In the genomic region with DNA sequence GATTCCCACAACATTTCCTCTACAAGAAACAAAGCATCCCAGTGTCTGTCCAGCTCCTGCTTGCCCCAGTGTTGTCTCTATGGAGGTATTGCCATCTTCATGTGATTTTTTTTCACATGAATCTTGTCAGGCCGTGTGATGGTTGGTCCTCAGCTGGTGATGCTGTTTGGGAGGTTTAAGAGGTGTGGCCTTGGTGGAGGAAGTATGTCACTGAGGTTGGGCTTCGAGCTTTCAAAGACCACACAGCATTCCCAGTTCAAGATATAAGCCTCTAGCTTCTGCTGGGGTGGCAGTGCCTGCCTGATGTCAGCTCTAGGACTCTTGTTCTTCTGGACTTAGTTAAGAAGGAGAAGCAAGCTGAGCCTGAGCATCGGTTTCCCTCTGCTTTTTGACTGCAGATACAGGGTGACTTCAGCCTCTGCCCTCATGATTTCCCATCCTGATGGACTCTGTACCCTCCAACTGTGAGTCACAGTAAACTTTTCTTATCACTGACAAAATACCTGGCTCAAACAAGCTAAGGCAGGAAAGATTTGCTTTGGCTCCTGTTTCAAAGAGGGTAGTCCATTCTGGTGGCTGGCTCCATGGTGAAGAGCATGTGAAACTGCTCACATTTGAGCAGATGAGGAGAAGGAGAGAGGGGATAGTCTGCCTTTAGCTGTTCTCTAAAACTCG, we compare ENCODE assay signal across 19 mouse cellular contexts. TPM values are rescaled to one million over a fixed set of nuclear protein-coding genes. Genes with fewer than 3 reads are reported as not detected.
DNase-seq lines count a peak whose midpoint lies in the region; ATAC-seq and TF ChIP-seq lines count a peak whose summit lies in the region.
"Had no signal": no experiment of that assay in that cellular context is flagged by ENCODE, and none has a peak within 500 bp of the region (broad histone marks: within the 10 kb centered on the region; RNA-seq: fewer than 3 reads in every experiment).

No protein-coding gene starts in this region.

- no peak overlapping the region for H3K27ac ChIP-seq in forebrain, embryonic 10.5 days
- H3K27ac ChIP-seq in forebrain, embryonic 11.5 days (ENCODE audit: low read depth, low read length), result no peak overlapping the region
- no peak overlapping the region for H3K27ac ChIP-seq in lung, embryonic 14.5 days (ENCODE audit: low read depth)
- 0 out of 2 replicates have a peak overlapping the region, but pooled peaks have one; percentile 31 for H3K27ac ChIP-seq in liver, embryonic 12.5 days
- no peak overlapping the region for H3K27ac ChIP-seq in limb, embryonic 10.5 days
- H3K27ac ChIP-seq: embryonic facial prominence, embryonic 12.5 days; forebrain, embryonic 15.5 days; hindbrain, embryonic 12.5 days had no signal

- no peak overlapping the region for H3K4me2 ChIP-seq in forebrain, embryonic 11.5 days (ENCODE audit: low read depth, low read length, severe bottlenecking)
- peak overlapping the region; percentile 65; the same call in 1 of the 2 replicates for H3K4me2 ChIP-seq in lung, embryonic 14.5 days
- H3K4me2 ChIP-seq in liver, embryonic 12.5 days, result peak overlapping the region; percentile 63

- no peak overlapping the region for H3K9ac ChIP-seq in forebrain, embryonic 11.5 days (ENCODE audit: low read length)
- no peak overlapping the region for H3K9ac ChIP-seq in lung, embryonic 14.5 days
- H3K9ac ChIP-seq in liver, embryonic 12.5 days, result no peak overlapping the region
- H3K9ac ChIP-seq: hindbrain, embryonic 12.5 days had no signal

- TF ChIP-seq CTCF in lung, embryonic 14.5 days (IDR thresholded peaks at IDR 0.05; ENCODE audit: low read depth), result no peak

- H3K9me3 ChIP-seq in forebrain, embryonic 10.5 days, result no peaks in the 10 kb centered on the region
- H3K9me3 ChIP-seq in forebrain, embryonic 11.5 days (ENCODE audit: control insufficient read depth, low read length), result no peaks in the 10 kb centered on the region
- no peaks in the 10 kb centered on the region for H3K9me3 ChIP-seq in lung, embryonic 14.5 days (ENCODE audit: low read depth, low read length)
- no peaks in the 10 kb centered on the region for H3K9me3 ChIP-seq in liver, embryonic 12.5 days (replicated peaks)
- H3K9me3 ChIP-seq in limb, embryonic 10.5 days (replicated peaks), result no peaks in the 10 kb centered on the region
- H3K9me3 ChIP-seq: embryonic facial prominence, embryonic 12.5 days; forebrain, embryonic 15.5 days; heart, embryonic 12.5 days; hindbrain, embryonic 12.5 days had no signal

- 74% methylated on average over 4 of the region's 4 CpGs for WGBS in forebrain, embryonic 10.5 days
- 78% methylated on average over 4 of the region's 4 CpGs for WGBS in forebrain, embryonic 11.5 days
- WGBS in lung, embryonic 14.5 days, result 54% methylated on average over 4 of the region's 4 CpGs
- 38% methylated on average over 4 of the region's 4 CpGs for WGBS in liver, embryonic 12.5 days (ENCODE audit: insufficient replicate concordance)
- 75% methylated on average over 4 of the region's 4 CpGs for WGBS in limb, embryonic 10.5 days

- no peak for DNase-seq in forebrain, embryonic 10.5 days (ENCODE audit: extremely low spot score, low spot score)
- no peak for DNase-seq in forebrain, embryonic 11.5 days (ENCODE audit: low spot score)
- DNase-seq in lung, embryonic 14.5 days, result no peak
- no peak for DNase-seq in lung, postnatal 14 days
- peak; percentile 70 for DNase-seq in yolk sac, embryonic 10.5 days (ENCODE audit: low spot score)
- no peak for DNase-seq in ovary, postnatal 14 days (ENCODE audit: low spot score)
- DNase-seq in limb, embryonic 10.5 days (ENCODE audit: low spot score), result no peak
- DNase-seq: kidney, adult 2 months; kidney, postnatal 36 days; thymus, postnatal 14 days had no signal

- ATAC-seq in forebrain, embryonic 11.5 days (replicated peaks; ENCODE audit: low FRiP score), result no peak
- ATAC-seq in lung, embryonic 14.5 days (ENCODE audit: insufficient read depth), result no peak
- ATAC-seq in liver, embryonic 12.5 days, result 0 out of 2 replicates have a peak, but pooled peaks have one; percentile 27
- ATAC-seq: forebrain, embryonic 15.5 days; lung, postnatal 0 days had no signal

- H3K36me3 ChIP-seq in forebrain, embryonic 10.5 days (replicated peaks), result no peaks in the 10 kb centered on the region
- no peaks in the 10 kb centered on the region for H3K36me3 ChIP-seq in forebrain, embryonic 11.5 days (ENCODE audit: control insufficient read depth, insufficient read depth, low read length)
- H3K36me3 ChIP-seq in lung, embryonic 14.5 days (ENCODE audit: insufficient read depth), result no peaks in the 10 kb centered on the region
- H3K36me3 ChIP-seq in liver, embryonic 12.5 days, result no peaks in the 10 kb centered on the region
- no peaks in the 10 kb centered on the region for H3K36me3 ChIP-seq in limb, embryonic 10.5 days
- H3K36me3 ChIP-seq: embryonic facial prominence, embryonic 12.5 days; forebrain, embryonic 15.5 days; heart, embryonic 12.5 days; hindbrain, embryonic 12.5 days had no signal

- H3K27me3 ChIP-seq in forebrain, embryonic 10.5 days (ENCODE audit: poor library complexity, severe bottlenecking), result peaks cover 32% of the 10 kb centered on the region
- H3K27me3 ChIP-seq in forebrain, embryonic 11.5 days (ENCODE audit: control insufficient read depth, insufficient read depth, low read length), result peaks cover 2% of the 10 kb centered on the region; the same call in 1 of the 2 replicates
- no peaks in the 10 kb centered on the region for H3K27me3 ChIP-seq in lung, embryonic 14.5 days (ENCODE audit: insufficient read depth, low read length)
- peaks cover 21% of the 10 kb centered on the region for H3K27me3 ChIP-seq in liver, embryonic 12.5 days (replicated peaks)
- peaks cover 19% of the 10 kb centered on the region for H3K27me3 ChIP-seq in limb, embryonic 10.5 days (ENCODE audit: low read depth, poor library complexity, severe bottlenecking)
- H3K27me3 ChIP-seq: embryonic facial prominence, embryonic 12.5 days had no signal

- peaks cover 23% of the 10 kb centered on the region for H3K4me1 ChIP-seq in forebrain, embryonic 10.5 days
- H3K4me1 ChIP-seq in forebrain, embryonic 11.5 days (replicated peaks; ENCODE audit: control insufficient read depth, insufficient read depth, low read length), result 0 out of 2 replicates have a peak, but pooled peaks cover 2% of the 10 kb centered on the region
- H3K4me1 ChIP-seq in lung, embryonic 14.5 days (ENCODE audit: insufficient read depth), result no peaks in the 10 kb centered on the region; the same call in 1 of the 2 replicates
- H3K4me1 ChIP-seq in liver, embryonic 12.5 days, result peaks cover 47% of the 10 kb centered on the region
- peaks cover 17% of the 10 kb centered on the region for H3K4me1 ChIP-seq in limb, embryonic 10.5 days
- H3K4me1 ChIP-seq: embryonic facial prominence, embryonic 12.5 days had no signal

- peak overlapping the region; percentile 63; the same call in 1 of the 2 replicates for H3K4me3 ChIP-seq in forebrain, embryonic 10.5 days
- no peak overlapping the region for H3K4me3 ChIP-seq in forebrain, embryonic 11.5 days (ENCODE audit: low read depth, low read length)
- no peak overlapping the region for H3K4me3 ChIP-seq in lung, embryonic 14.5 days (ENCODE audit: low read depth, low read length)
- H3K4me3 ChIP-seq in liver, embryonic 12.5 days, result peak overlapping the region; percentile 61; the same call in 1 of the 2 replicates
- H3K4me3 ChIP-seq in limb, embryonic 10.5 days, result no peak overlapping the region

RNA-seq across cellular contexts. Expression of a gene that starts 29.6 kb away (rescaled TPM):
- polyA plus RNA-seq in forebrain, embryonic 10.5 days (2016; fragmentation: Nextera tagmentation; extraction: Ambion mirVana), result not detected in 2 replicates
- polyA plus RNA-seq in forebrain, embryonic 11.5 days (2014; fragmentation: Nextera tagmentation; extraction: Ambion mirVana), result not detected in 2 replicates
- polyA plus RNA-seq in lung, embryonic 14.5 days (2014; fragmentation: Nextera tagmentation; extraction: Ambion mirVana), result not detected in 2 replicates
- not detected in 2 replicates for polyA plus RNA-seq in liver, embryonic 12.5 days (2016; fragmentation: Nextera tagmentation; extraction: Ambion mirVana)
- not detected in 2 replicates for polyA plus RNA-seq in limb, embryonic 10.5 days (2016; fragmentation: Nextera tagmentation; extraction: Ambion mirVana)
- polyA plus RNA-seq: embryonic facial prominence, embryonic 12.5 days; forebrain, embryonic 15.5 days; heart, embryonic 12.5 days; hindbrain, embryonic 12.5 days; kidney, adult 2 months; limb, embryonic 11.5 days; lung, postnatal 0 days; neural tube, embryonic 14.5 days; small intestine, adult 2 months had no signal

RNA-seq across cellular contexts. Expression of a gene that starts 49.0 kb away (rescaled TPM):
- polyA plus RNA-seq in forebrain, embryonic 10.5 days (2016; fragmentation: Nextera tagmentation; extraction: Ambion mirVana), result 0.15 and 0.21 TPM in 2 replicates
- polyA plus RNA-seq in forebrain, embryonic 11.5 days (2014; fragmentation: Nextera tagmentation; extraction: Ambion mirVana), result not detected in 2 replicates
- not detected in 2 replicates for polyA plus RNA-seq in lung, embryonic 14.5 days (2014; fragmentation: Nextera tagmentation; extraction: Ambion mirVana)
- polyA plus RNA-seq in liver, embryonic 12.5 days (2016; fragmentation: Nextera tagmentation; extraction: Ambion mirVana), result not detected in 2 replicates
- polyA plus RNA-seq in limb, embryonic 10.5 days (2016; fragmentation: Nextera tagmentation; extraction: Ambion mirVana), result 0.62 and 0.91 TPM in 2 replicates
- polyA plus RNA-seq: forebrain, embryonic 15.5 days; heart, embryonic 12.5 days; small intestine, adult 2 months had no signal

Comparison
In these comparisons a context has a peak if more than half of its experiments do, and no peak if none do; other contexts are left out.
1. H3K4me3 ChIP-seq: peak in forebrain, embryonic 10.5 days (single experiment) and liver, embryonic 12.5 days (single experiment); none in forebrain, embryonic 11.5 days (single experiment), lung, embryonic 14.5 days (single experiment) and limb, embryonic 10.5 days (single experiment).